Mouse (Mus musculus) heart, postnatal 0 days (tissue): ENCODE results near the gene Cox17. TPM values are rescaled to one million over a fixed set of nuclear protein-coding genes. Genes with fewer than 3 reads are reported as not detected.

Experiments used
- ATAC-seq: fragments of 200-750 bp; cut with Nextera tagmentation; 2 replicates; pipeline ENCODE4 v1.8.0; 2017; ENCODE audit warnings: low read depth, moderate number of reproducible peaks, moderate library complexity; ENCODE audit not compliant: insufficient read depth
- DNase-seq: peaks from one replicate; pipeline ENCODE4 v3.0.0-alpha.2; 2016; ENCODE audit warnings: low spot score
- H3K27ac ChIP-seq: fragments of 300-500 bp; sonication (generic); 2 replicates; pipeline ENCODE4 v1.5.1; 2014; ENCODE audit warnings: low read depth, mild to moderate bottlenecking
- H3K27me3 ChIP-seq: fragments of 300-500 bp; sonication (generic); 2 replicates; pipeline ENCODE4 v1.6.1; 2014; ENCODE audit warnings: low read length, mixed read lengths; ENCODE audit not compliant: control insufficient read depth, insufficient read depth
- H3K36me3 ChIP-seq: fragments of 300-500 bp; sonication (generic); replicated peaks from 2 replicates; pipeline ENCODE4 v1.6.1; 2014; ENCODE audit warnings: low read length, mixed read lengths; ENCODE audit not compliant: control insufficient read depth, insufficient read depth
- H3K4me1 ChIP-seq: fragments of 300-500 bp; sonication (generic); 2 replicates; pipeline ENCODE4 v1.6.1; 2014; ENCODE audit warnings: antibody characterized with exemption; ENCODE audit not compliant: control insufficient read depth, insufficient read depth
- H3K4me2 ChIP-seq: fragments of 300-500 bp; sonication (generic); 2 replicates; pipeline ENCODE4 v1.6.1; 2014; ENCODE audit warnings: low read depth, mild to moderate bottlenecking, low read length, moderate library complexity
- H3K4me3 ChIP-seq: fragments of 300-500 bp; sonication (generic); 2 replicates; pipeline ENCODE4 v1.5.1; 2014; ENCODE audit warnings: low read depth, low read length
- H3K9ac ChIP-seq: fragments of 300-500 bp; sonication (generic); replicated peaks from 2 replicates; pipeline ENCODE4 v1.6.1; 2014; ENCODE audit warnings: low read depth, low read length, mixed read lengths
- H3K9me3 ChIP-seq: fragments of 300-500 bp; sonication (generic); replicated peaks from 2 replicates; pipeline ENCODE4 v1.6.1; 2016; ENCODE audit warnings: low read length; ENCODE audit not compliant: control insufficient read depth
- CTCF ChIP-seq: IDR thresholded peaks from 2 replicates; pipeline ENCODE4 v1.5.1; 2016; ENCODE audit warnings: antibody characterized with exemption, control low read depth, low read depth
- EP300 ChIP-seq: IDR thresholded peaks from 2 replicates; pipeline ENCODE4 v1.6.1; 2016; ENCODE audit warnings: antibody characterized with exemption, low read depth
- WGBS: fragments of 180-500 bp; shearing (Covaris S2); extraction: QIAGEN DNeasy Blood & Tissue Kit; methylation state at CpG from one replicate; pipeline ENCODE4 v1.1.7; 2014; 5-methylcytosine and 5-hydroxymethylcytosine counted together
- polyA plus RNA-seq: library from polyadenylated mRNA; unstranded; fragments of >200 nt; fragmentation: Nextera tagmentation; extraction: Ambion mirVana; gene quantifications from 2 replicates; pipeline ENCODE4 v1.2.1, GENCODE M21; 2015
- total RNA-seq: library from RNA; depleted of rRNA; stranded (reverse); fragments of >200 nt; gene quantifications from 2 replicates; pipeline ENCODE4 v1.2.3, GENCODE M21; 2014; ENCODE audit warnings: low replicate concordance

The Cox17 gene
- total and polyA plus RNA-seq, 2 experiments from 2014 or later = 84.7 to 579 TPM

DNA sequence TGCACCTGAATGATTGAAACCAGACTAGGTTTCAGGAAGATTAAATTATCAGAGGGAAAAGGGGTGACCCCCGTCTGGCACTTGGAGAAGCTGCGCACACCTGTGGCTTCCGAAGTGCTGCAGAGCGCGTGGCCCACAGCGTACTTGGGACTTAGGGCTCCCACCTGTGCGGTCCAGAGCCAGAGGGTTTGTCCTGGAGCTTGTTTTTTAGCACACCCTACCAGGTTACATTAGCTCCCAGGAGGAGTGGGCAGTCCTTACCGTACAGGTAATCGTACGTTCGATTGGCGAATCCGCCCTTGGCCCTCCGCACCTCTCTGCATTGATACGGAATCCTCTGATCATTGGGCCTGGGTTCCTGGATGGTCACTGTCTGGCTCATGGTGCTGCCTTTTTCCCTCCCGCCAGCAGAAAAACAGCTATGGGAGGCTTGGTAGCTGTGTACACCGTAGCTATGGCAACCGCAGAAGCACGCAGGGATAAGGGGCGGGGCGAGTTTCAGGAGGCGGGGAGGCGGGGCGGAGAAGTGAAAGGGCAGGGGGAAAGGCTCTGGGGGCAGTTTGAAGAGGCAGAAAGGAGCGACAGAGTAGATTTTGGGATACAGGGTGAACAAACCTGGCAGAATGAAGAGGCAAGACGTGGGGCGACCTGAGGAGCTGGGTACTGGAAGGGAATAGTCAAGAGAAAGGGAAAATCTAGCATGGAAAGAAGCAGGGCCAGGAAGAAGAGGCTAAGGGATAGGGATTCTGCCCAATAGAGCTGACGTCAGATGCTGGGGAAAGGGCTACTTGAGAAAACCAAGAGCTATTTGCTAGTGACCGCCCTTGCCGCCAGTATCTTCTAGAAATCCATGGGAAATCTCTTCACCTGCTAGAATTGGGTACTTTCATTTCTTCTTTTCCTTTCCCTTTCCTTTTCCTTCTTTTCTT, 5.1 kb upstream of the Cox17 start, which contains the start of gene Maats1:
TSS of gene Maats1 (minus strand) at position 748 of the 929 bp plus-strand sequence.
- WGBS = 15% methylated on average over 30 of the region's 30 CpGs
- Histone ChIP-seq H3K4me3 (peak within 1 kb of the TSS; percentile 42), H3K27ac (0 out of 2 replicates have a peak within 1 kb of the TSS, but pooled peaks have one; percentile 28), H3K9ac (peak within 1 kb of the TSS; percentile 48; the same call in 1 of the 2 replicates), H3K4me1 (peaks cover 8% of the 10 kb centered on the region), H3K9me3 (no peaks in the 10 kb centered on the region), H3K4me2 (peak within 1 kb of the TSS; percentile 62), H3K36me3 (no peaks in the 10 kb centered on the region), H3K27me3 (no peaks in the 10 kb centered on the region)
- ATAC-seq (peak; percentile 80), DNase-seq (peak; percentile 83)
- TF ChIP-seq EP300 = no peak
- TF ChIP-seq CTCF = no peak

DNA sequence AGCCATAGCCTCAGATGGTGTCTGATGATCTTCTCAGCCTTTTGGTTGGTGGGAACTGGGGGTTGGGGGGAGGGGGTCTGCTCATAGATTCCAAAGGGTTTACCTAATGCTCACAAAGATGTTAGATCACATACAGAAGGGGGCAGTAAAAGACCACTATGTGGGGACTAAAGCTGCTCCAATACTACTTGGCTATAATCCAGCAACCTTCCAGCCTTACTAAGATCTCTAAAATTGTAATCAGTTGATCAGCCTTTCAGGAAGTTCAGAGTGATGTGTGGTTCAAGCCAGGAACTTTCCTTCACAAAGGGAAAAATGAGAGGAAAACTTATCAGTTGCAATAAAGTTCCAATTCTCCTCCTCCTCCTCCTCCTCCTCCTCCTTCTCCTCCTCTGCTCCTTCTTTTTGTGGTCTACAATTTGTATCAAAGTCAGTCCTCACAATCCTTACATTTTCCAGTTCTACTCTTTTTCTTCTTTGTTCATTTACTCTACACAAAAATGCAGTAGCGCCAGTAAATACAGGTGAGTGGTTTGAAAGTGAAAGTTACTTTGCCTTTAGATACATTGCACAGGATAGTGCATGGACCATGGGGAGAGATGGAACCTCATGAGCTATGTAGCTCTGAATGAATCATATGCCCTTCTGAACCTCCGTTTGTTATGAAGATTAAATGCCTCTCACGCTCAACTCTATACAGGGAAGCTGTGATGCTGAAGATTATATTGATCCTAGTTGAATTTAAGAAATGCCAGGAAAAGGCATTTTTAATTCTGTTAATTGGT, 1.7 kb upstream of the Cox17 start:
- H3K27ac ChIP-seq = no peak overlapping the region
- WGBS = 65% methylated on average over 3 of the region's 3 CpGs
- H3K36me3 ChIP-seq = peaks cover 6% of the 10 kb centered on the region; the same call in 1 of the 2 replicates
- ATAC-seq (no peak), DNase-seq (peak; percentile 79)
- no peak overlapping the region for H3K4me3 ChIP-seq
- TF ChIP-seq CTCF = peak; percentile 65
- no peak for TF ChIP-seq EP300
- H3K4me2 ChIP-seq = 0 out of 2 replicates have a peak overlapping the region, but pooled peaks have one; percentile 6
- no peaks in the 10 kb centered on the region for H3K9me3 ChIP-seq
- no peak overlapping the region for H3K9ac ChIP-seq
- peaks cover 19% of the 10 kb centered on the region for H3K4me1 ChIP-seq
- H3K27me3 ChIP-seq = no peaks in the 10 kb centered on the region

DNA sequence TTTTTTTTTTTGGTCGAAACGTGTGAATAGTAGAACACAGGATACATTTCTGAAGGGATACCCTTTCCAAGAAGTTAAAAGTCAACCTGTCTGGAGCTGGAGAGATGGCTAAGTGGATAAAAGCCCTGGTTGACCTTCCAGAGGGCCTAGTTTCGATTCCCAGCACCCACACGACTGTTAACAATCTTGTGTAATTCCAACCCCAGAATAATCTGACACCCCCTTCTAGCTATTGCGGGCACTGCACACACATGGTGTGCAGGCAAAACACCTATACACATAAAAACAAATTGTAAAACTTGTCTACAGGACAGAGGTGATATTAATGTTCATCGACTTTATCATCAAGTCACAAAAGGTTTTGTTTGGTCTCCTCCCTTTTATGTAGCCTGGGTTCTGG, 797 bp downstream of the Cox17 start:
- Histone ChIP-seq H3K9ac (peak overlapping the region; percentile 77; the same call in 1 of the 2 replicates), H3K27ac (peak overlapping the region; percentile 94)

DNA sequence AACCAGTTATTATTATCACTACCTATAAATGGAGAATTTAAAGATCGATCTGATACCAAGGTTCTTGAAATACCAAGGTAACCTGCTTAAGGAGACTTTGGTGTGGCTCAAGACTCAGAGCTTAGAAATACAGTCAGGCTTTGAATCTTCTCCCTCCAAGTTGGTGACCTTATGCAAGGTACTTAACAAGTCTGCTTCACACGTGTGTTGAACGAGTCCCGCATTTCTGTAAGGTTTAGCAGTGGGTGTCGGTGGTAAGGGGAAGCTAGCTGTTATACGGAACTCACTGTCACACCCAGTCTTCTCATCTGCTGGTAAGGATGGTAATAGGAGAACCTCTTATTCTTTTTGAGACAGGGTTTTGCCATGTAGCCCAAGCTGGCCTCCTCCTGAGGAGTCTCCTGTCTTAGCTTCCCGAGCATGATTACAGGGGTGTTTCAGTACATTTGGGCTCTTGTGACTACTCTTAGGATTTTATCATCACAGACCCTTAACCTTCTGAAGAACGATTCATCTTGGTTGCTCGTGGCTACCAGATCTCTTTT, 1.5 kb downstream of the Cox17 start:
- TF ChIP-seq EP300 (no peak), CTCF (no peak)
- 56% methylated on average over 9 of the region's 9 CpGs for WGBS
- Histone ChIP-seq H3K27ac (no peak overlapping the region), H3K4me2 (peak overlapping the region; percentile 79), H3K9ac (no peak overlapping the region), H3K4me1 (peaks cover 26% of the 10 kb centered on the region), H3K27me3 (no peaks in the 10 kb centered on the region), H3K4me3 (no peak overlapping the region; the same call in 1 of the 2 replicates), H3K9me3 (no peaks in the 10 kb centered on the region), H3K36me3 (peaks cover 12% of the 10 kb centered on the region; the same call in 1 of the 2 replicates)
- ATAC-seq (no peak), DNase-seq (no peak)

More for the DNA sequence above, 797 bp downstream of the Cox17 start:
- 53% methylated on average over 6 of the region's 6 CpGs for WGBS
- peaks cover 26% of the 10 kb centered on the region for H3K4me1 ChIP-seq
- H3K4me3 ChIP-seq = peak overlapping the region; percentile 67
- no peak for ATAC-seq
- TF ChIP-seq CTCF = no peak
- TF ChIP-seq EP300 = no peak
- H3K36me3 ChIP-seq = peaks cover 12% of the 10 kb centered on the region; the same call in 1 of the 2 replicates
- no peaks in the 10 kb centered on the region for H3K9me3 ChIP-seq
- H3K4me2 ChIP-seq = peak overlapping the region; percentile 79
- DNase-seq = no peak
- no peaks in the 10 kb centered on the region for H3K27me3 ChIP-seq

DNA sequence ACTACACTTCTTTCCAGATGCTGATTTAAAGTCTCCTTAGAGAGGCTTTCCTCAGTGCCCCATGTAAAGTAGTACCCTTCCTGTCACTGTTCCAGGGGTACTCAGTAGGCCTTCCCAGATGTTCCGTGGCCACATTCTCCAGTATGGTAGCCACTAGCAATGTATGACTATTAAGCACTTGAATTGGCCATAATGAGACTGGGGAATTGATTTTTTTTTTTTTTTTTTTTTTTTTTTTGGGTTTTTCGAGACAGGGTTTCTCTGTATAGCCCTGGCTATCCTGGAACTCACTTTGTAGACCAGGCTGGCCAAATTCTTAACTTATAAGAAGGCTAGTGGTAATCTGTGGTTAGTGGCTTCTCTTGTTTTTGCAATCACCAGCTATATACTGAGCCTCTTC, 3.1 kb downstream of the Cox17 start:
- 62% methylated on average over 2 of the region's 2 CpGs for WGBS
- Histone ChIP-seq H3K9ac (peak overlapping the region; percentile 29; the same call in 1 of the 2 replicates), H3K4me2 (no peak overlapping the region), H3K36me3 (peaks cover 12% of the 10 kb centered on the region; the same call in 1 of the 2 replicates), H3K4me1 (peaks cover 30% of the 10 kb centered on the region), H3K27me3 (no peaks in the 10 kb centered on the region), H3K27ac (peak overlapping the region; percentile 87), H3K4me3 (no peak overlapping the region), H3K9me3 (no peaks in the 10 kb centered on the region)
- DNase-seq (no peak), ATAC-seq (no peak)
- no peak for TF ChIP-seq CTCF
- no peak for TF ChIP-seq EP300
